Mouse (Mus musculus) cerebellum, postnatal 36 days (tissue): ENCODE measurements around the gene Itga5.
A peak's percentile ranks its signal among the peaks of the same experiment; 100 is the strongest.

Source experiments
- DNase-seq, 2 experiments: peaks; one replicate each; pipeline ENCODE4 v3.0.0; 2021 to 2022; ENCODE audit warnings: mixed read lengths in 2 of 2

The Itga5 gene

GRCm38 (mm10) chr15:103364761-103365160 is 1.8 kb downstream of the Itga5 start:
- no peak for DNase-seq

GRCm38 (mm10) chr15:103363809-103364208 is 2.8 kb downstream of the Itga5 start:
- DNase-seq, result no peak

- no peak for DNase-seq
Measured at GRCm38 (mm10) chr15:103362950-103363349, 3.6 kb downstream of the Itga5 start.

- DNase-seq, result no peak
Measured at GRCm38 (mm10) chr15:103362333-103362732, 4.2 kb downstream of the Itga5 start.

- no peak for DNase-seq
Measured at GRCm38 (mm10) chr15:103361269-103361668, 5.3 kb downstream of the Itga5 start.

- DNase-seq, result peak; percentile 83 to 87
Measured at GRCm38 (mm10) chr15:103359869-103360602, 6.5 kb downstream of the Itga5 start.

GRCm38 (mm10) chr15:103359122-103359510 is 7.4 kb downstream of the Itga5 start:
- DNase-seq, result no peak

- no peak for DNase-seq
Measured at GRCm38 (mm10) chr15:103358278-103359121, 8.1 kb downstream of the Itga5 start.

- DNase-seq, result no peak
Measured at GRCm38 (mm10) chr15:103357817-103358216, 8.7 kb downstream of the Itga5 start.

- DNase-seq, result no peak
Measured at GRCm38 (mm10) chr15:103356130-103356529, 10.4 kb downstream of the Itga5 start.

GRCm38 (mm10) chr15:103355420-103355819 is 11.1 kb downstream of the Itga5 start:
- DNase-seq, result no peak

GRCm38 (mm10) chr15:103354690-103355089 is 11.9 kb downstream of the Itga5 start:
- DNase-seq, result peak; percentile 83 to 85

- DNase-seq, result no peak
Measured at GRCm38 (mm10) chr15:103353511-103354256, 12.9 kb downstream of the Itga5 start.

- DNase-seq, result peak; percentile 61 to 68
Measured at GRCm38 (mm10) chr15:103352856-103353255, 13.7 kb downstream of the Itga5 start.

GRCm38 (mm10) chr15:103347275-103347684 is 19.3 kb downstream of the Itga5 start:
- peak; percentile 63 to 72 for DNase-seq

- DNase-seq, result no peak
Measured at GRCm38 (mm10) chr15:103345789-103346188, 20.8 kb downstream of the Itga5 start.

GRCm38 (mm10) chr15:103343556-103343955 is 23.0 kb downstream of the Itga5 start:
- no peak for DNase-seq

GRCm38 (mm10) chr15:103343008-103343407 is 23.6 kb downstream of the Itga5 start:
- DNase-seq, result no peak

- peak; percentile 74 to 81 for DNase-seq
Measured at GRCm38 (mm10) chr15:103342415-103342814, 24.1 kb downstream of the Itga5 start.

GRCm38 (mm10) chr15:103341547-103341946 is 25.0 kb downstream of the Itga5 start:
- DNase-seq, result no peak

GRCm38 (mm10) chr15:103340786-103341185 is 25.8 kb downstream of the Itga5 start:
- DNase-seq, result no peak

- peak in 1 of 2 experiments; percentile 61 for DNase-seq
Measured at GRCm38 (mm10) chr15:103339961-103340337, 26.6 kb downstream of the Itga5 start, which contains the start of gene Zfp385a. Gene Zfp385a, minus strand, starts transcription at chr15:103340093.
